Mouse (Mus musculus): ENCODE data around the gene Gm9745.
"Not testable (repeated sequence)": the region's sequence is repeated elsewhere in the genome, so short reads cannot be mapped to it uniquely, and the experiment has no call there.

Gm9745 gene

GRCm38 (mm10) chr13:8948131-8948530, at the start of gene Gm9745:
Gm9745 (minus strand) TSS chr13:8948231.
- not testable (repeated sequence) for DNase-seq (ENCODE audit: low spot score)

GRCm38 (mm10) chr13:8997221-8997620, 49.2 kb upstream of the Gm9745 start:
- not testable (repeated sequence) for DNase-seq (ENCODE audit: low spot score)

GRCm38 (mm10) chr13:8995990-8996786, 48.2 kb upstream of the Gm9745 start, which contains the start of gene Gtpbp4:
Gtpbp4 (minus strand) TSS chr13:8996083.
- peak; percentile 93 for DNase-seq (ENCODE audit: low spot score)

- DNase-seq (ENCODE audit: low spot score) = no peak
These were observed 47.3 kb upstream of the Gm9745 start for GRCm38 (mm10) chr13:8995159-8995989.

GRCm38 (mm10) chr13:8992231-8992630, 44.2 kb upstream of the Gm9745 start:
- DNase-seq (ENCODE audit: low spot score) = no peak

- DNase-seq (ENCODE audit: low spot score) = no peak
These were observed 24.9 kb upstream of the Gm9745 start for GRCm38 (mm10) chr13:8972972-8973371.

- no peak for DNase-seq (ENCODE audit: low spot score)
These were observed 24.3 kb upstream of the Gm9745 start for GRCm38 (mm10) chr13:8972369-8972768.

- DNase-seq (ENCODE audit: low spot score) = no peak
These were observed 19.7 kb upstream of the Gm9745 start for GRCm38 (mm10) chr13:8967742-8968141.

GRCm38 (mm10) chr13:8965224-8965623, 17.2 kb upstream of the Gm9745 start:
- no peak for DNase-seq (ENCODE audit: low spot score)

- not testable (repeated sequence) for DNase-seq (ENCODE audit: low spot score)
These were observed 14.2 kb upstream of the Gm9745 start for GRCm38 (mm10) chr13:8962266-8962665.

- DNase-seq (ENCODE audit: low spot score) = not testable (repeated sequence)
These were observed 13.3 kb upstream of the Gm9745 start for GRCm38 (mm10) chr13:8961128-8961888.

- not testable (repeated sequence) for DNase-seq (ENCODE audit: low spot score)
These were observed 11.5 kb upstream of the Gm9745 start for GRCm38 (mm10) chr13:8959554-8959953.

- not testable (repeated sequence) for DNase-seq (ENCODE audit: low spot score)
These were observed 11.0 kb upstream of the Gm9745 start for GRCm38 (mm10) chr13:8959058-8959457.

- DNase-seq (ENCODE audit: low spot score) = not testable (repeated sequence)
These were observed 8.8 kb upstream of the Gm9745 start for GRCm38 (mm10) chr13:8956873-8957272.

- not testable (repeated sequence) for DNase-seq (ENCODE audit: low spot score)
These were observed 7.1 kb upstream of the Gm9745 start for GRCm38 (mm10) chr13:8955127-8955526.

GRCm38 (mm10) chr13:8952563-8952962, 4.5 kb upstream of the Gm9745 start, which contains the start of gene Idi2:
Idi2 (plus strand) TSS chr13:8952863.
- not testable (repeated sequence) for DNase-seq (ENCODE audit: low spot score)

GRCm38 (mm10) chr13:8943828-8944227, 4.2 kb downstream of the Gm9745 start:
- not testable (repeated sequence) for DNase-seq (ENCODE audit: low spot score)

- DNase-seq (ENCODE audit: low spot score) = not testable (repeated sequence)
These were observed 6.3 kb downstream of the Gm9745 start for GRCm38 (mm10) chr13:8941701-8942100.

GRCm38 (mm10) chr13:8941110-8941509, 6.9 kb downstream of the Gm9745 start:
- DNase-seq (ENCODE audit: low spot score) = not testable (repeated sequence)

GRCm38 (mm10) chr13:8937611-8938140, 10.4 kb downstream of the Gm9745 start:
- not testable (repeated sequence) for DNase-seq (ENCODE audit: low spot score)

- no peak for DNase-seq (ENCODE audit: low spot score)
These were observed 14.5 kb downstream of the Gm9745 start for GRCm38 (mm10) chr13:8933499-8933898.

- DNase-seq (ENCODE audit: low spot score) = not testable (repeated sequence)
These were observed 34.1 kb downstream of the Gm9745 start for GRCm38 (mm10) chr13:8913890-8914289.

Measured in ovary, adult 18-20 months (tissue).